Mouse (Mus musculus) CH12.LX (cell line): ENCODE results near the gene Plekha6. TPM values are rescaled to one million over a fixed set of nuclear protein-coding genes. Genes with fewer than 3 reads are reported as not detected.

Experiments used
- DNase-seq: peaks from one replicate; pipeline ENCODE4 v3.0.0-alpha.2; 2013; ENCODE audit errors: extremely low read depth
- H3K27ac ChIP-seq: 2 replicates; pipeline ENCODE4 v1.5.1; 2012; ENCODE audit warnings: low read depth, mild to moderate bottlenecking, control low read depth, moderate library complexity; ENCODE audit not compliant: insufficient read depth
- H3K27me3 ChIP-seq: replicated peaks from 2 replicates; pipeline ENCODE3; 2012; ENCODE audit warnings: inconsistent platforms
- H3K36me3 ChIP-seq, 2 experiments: replicated peaks in 1 of 2; 2 replicates each; pipeline versions ENCODE3 to v1.6.1; 2012; ENCODE audit warnings: inconsistent platforms in 1 of 2, low read length in 1 of 2, mild to moderate bottlenecking in 1 of 2, mixed read lengths in 1 of 2, moderate library complexity in 1 of 2; ENCODE audit not compliant: control insufficient read depth in 1 of 2, insufficient read depth in 1 of 2
- H3K4me1 ChIP-seq, 2 experiments: 2 replicates each; pipeline ENCODE4 v1.6.1; 2012; ENCODE audit warnings: inconsistent platforms in 1 of 2, moderate library complexity in 1 of 2; ENCODE audit not compliant: insufficient read depth in 2 of 2, control insufficient read depth in 1 of 2
- H3K4me2 ChIP-seq: 2 replicates; pipeline ENCODE4 v1.6.1; 2012; ENCODE audit warnings: low read depth, mild to moderate bottlenecking, control low read depth; ENCODE audit not compliant: poor library complexity, insufficient read depth, severe bottlenecking
- H3K4me3 ChIP-seq, 3 experiments: fragments of 150-350 bp in 1 of 3; sonication (generic) in 1 of 3; replicated peaks in 1 of 3; 2 replicates each; pipeline versions ENCODE3 to v1.5.1; 2011 to 2012; ENCODE audit warnings: low read depth in 2 of 3, low read length in 2 of 3, mild to moderate bottlenecking in 2 of 3, moderate library complexity in 2 of 3, control low read depth in 1 of 3, improper control_type of control experiment in 1 of 3, inconsistent platforms in 1 of 3, mixed read lengths in 1 of 3; ENCODE audit not compliant: poor library complexity in 1 of 3
- H3K79me2 ChIP-seq: replicated peaks from 2 replicates; pipeline ENCODE4 v1.6.1; 2012; ENCODE audit warnings: mild to moderate bottlenecking, moderate library complexity; ENCODE audit not compliant: control insufficient read depth, poor library complexity, insufficient read depth, severe bottlenecking; ENCODE audit errors: extremely low read depth
- H3K9ac ChIP-seq: 2 replicates; pipeline ENCODE4 v1.6.1; 2012; ENCODE audit warnings: low read depth, mild to moderate bottlenecking, control low read depth, moderate library complexity; ENCODE audit not compliant: insufficient read depth
- H3K9me3 ChIP-seq: replicated peaks from 2 replicates; pipeline ENCODE3; 2012; ENCODE audit warnings: low read length, inconsistent platforms, mixed read lengths
- BHLHE40 ChIP-seq: IDR thresholded peaks from 2 replicates; pipeline ENCODE4 v1.6.1; 2011; ENCODE audit warnings: mild to moderate bottlenecking, low read depth, low read length, improper control_type of control experiment
- CHD1 ChIP-seq: IDR thresholded peaks from 2 replicates; pipeline ENCODE4 v1.6.1; 2012; ENCODE audit warnings: low read depth, low read length, improper control_type of control experiment, inconsistent platforms
- CHD2 ChIP-seq: IDR thresholded peaks from 2 replicates; pipeline ENCODE4 v1.6.1; 2011; ENCODE audit warnings: low read length, improper control_type of control experiment
- CTCF ChIP-seq, 2 experiments: IDR thresholded peaks in 1 of 2; conservative IDR thresholded peaks in 1 of 2; 2 replicates each; pipeline ENCODE4 v1.5.1; 2011 to 2012; ENCODE audit warnings: low read depth in 2 of 2, low read length in 2 of 2, improper control_type of control experiment in 1 of 2, inconsistent platforms in 1 of 2, mild to moderate bottlenecking in 1 of 2, moderate library complexity in 1 of 2
- ELF1 ChIP-seq: IDR thresholded peaks from 2 replicates; pipeline ENCODE4 v1.6.1; 2014; ENCODE audit warnings: low read depth, mild to moderate bottlenecking, inconsistent platforms, low read length, improper control_type of control experiment
- EP300 ChIP-seq: IDR thresholded peaks from 2 replicates; pipeline ENCODE4 v1.6.1; 2011; ENCODE audit warnings: low read length, improper control_type of control experiment
- GABPA ChIP-seq: IDR thresholded peaks from 2 replicates; pipeline ENCODE4 v1.6.1; 2012; ENCODE audit warnings: low read depth, low read length, improper control_type of control experiment, inconsistent platforms; ENCODE audit not compliant: insufficient replicate concordance
- HCFC1 ChIP-seq: IDR thresholded peaks from 2 replicates; pipeline ENCODE4 v1.6.1; 2012; ENCODE audit warnings: low read depth, mild to moderate bottlenecking, inconsistent platforms, low read length, improper control_type of control experiment
- IRF4 ChIP-seq: IDR thresholded peaks from 2 replicates; pipeline ENCODE4 v1.6.1; 2014; ENCODE audit warnings: low read depth, mild to moderate bottlenecking, inconsistent platforms, low read length, improper control_type of control experiment
- JUN ChIP-seq: IDR thresholded peaks from 2 replicates; pipeline ENCODE4 v1.6.1; 2011; ENCODE audit warnings: low read depth, mild to moderate bottlenecking, low read length, improper control_type of control experiment, moderate library complexity; ENCODE audit not compliant: insufficient read depth
- KAT2A ChIP-seq: IDR thresholded peaks from 2 replicates; pipeline ENCODE4 v1.6.1; 2012; ENCODE audit warnings: low read length, improper control_type of control experiment, inconsistent platforms; ENCODE audit not compliant: insufficient replicate concordance
- MAX ChIP-seq: IDR thresholded peaks from 2 replicates; pipeline ENCODE4 v1.6.1; 2011; ENCODE audit warnings: low read length, improper control_type of control experiment
- MEF2A ChIP-seq: IDR thresholded peaks from 2 replicates; pipeline ENCODE4 v1.6.1; 2014; ENCODE audit warnings: low read depth, mild to moderate bottlenecking, inconsistent platforms, low read length, improper control_type of control experiment, borderline replicate concordance
- MXI1 ChIP-seq: IDR thresholded peaks from 2 replicates; pipeline ENCODE4 v1.6.1; 2011; ENCODE audit warnings: mild to moderate bottlenecking, low read depth, low read length, improper control_type of control experiment
- MYC ChIP-seq: IDR thresholded peaks from 2 replicates; pipeline ENCODE4 v1.6.1; 2011; ENCODE audit warnings: low read depth, mild to moderate bottlenecking, improper control_type of control experiment, low read length
- NRF1 ChIP-seq: IDR thresholded peaks from 2 replicates; pipeline ENCODE4 v1.6.1; 2014; ENCODE audit warnings: low read depth, mild to moderate bottlenecking, inconsistent platforms, low read length, improper control_type of control experiment, moderate library complexity
- PAX5 ChIP-seq: IDR thresholded peaks from 2 replicates; pipeline ENCODE4 v1.6.1; 2012; ENCODE audit warnings: low read length, inconsistent platforms, mixed read lengths
- POLR2A ChIP-seq: IDR thresholded peaks from 2 replicates; pipeline ENCODE4 v1.6.1; 2011; ENCODE audit warnings: low read depth, mild to moderate bottlenecking, improper control_type of control experiment, low read length
- POLR2AphosphoS2 ChIP-seq: IDR thresholded peaks from 2 replicates; pipeline ENCODE4 v1.6.1; 2011; ENCODE audit warnings: low read depth, low read length, improper control_type of control experiment
- RAD21 ChIP-seq: IDR thresholded peaks from 2 replicates; pipeline ENCODE4 v1.6.1; 2011; ENCODE audit warnings: low read depth, mild to moderate bottlenecking, low read length, improper control_type of control experiment, moderate library complexity
- RCOR1 ChIP-seq: conservative IDR thresholded peaks from 2 replicates; pipeline ENCODE4 v1.6.1; 2012; ENCODE audit warnings: low read depth, mild to moderate bottlenecking, inconsistent platforms, low read length, improper control_type of control experiment
- SIN3A ChIP-seq: IDR thresholded peaks from 2 replicates; pipeline ENCODE4 v1.6.1; 2012; ENCODE audit warnings: low read length, improper control_type of control experiment, inconsistent platforms
- ZKSCAN1 ChIP-seq: IDR thresholded peaks from 2 replicates; pipeline ENCODE4 v1.6.1; 2012; ENCODE audit warnings: low read depth, inconsistent platforms, low read length, improper control_type of control experiment, borderline replicate concordance
- ZMIZ1 ChIP-seq: IDR thresholded peaks from 2 replicates; pipeline ENCODE4 v1.6.1; 2012; ENCODE audit warnings: low read depth, mild to moderate bottlenecking, inconsistent platforms, low read length, improper control_type of control experiment
- dilution Hi-C: fragments of 300-500 bp; cut with MboI; formaldehyde crosslinking; loops from 2 replicates; pipeline ENCODE4 v1.14.3; 2020; ENCODE audit warnings: low sequenced_read_pairs; ENCODE audit not compliant: extremely low pct_unique_long_range_greater_than_20kb, extremely low pct_ligation_motif_present
- in situ Hi-C: fragments of 300-500 bp; cut with MboI; formaldehyde crosslinking; loops from 3 replicates; pipeline ENCODE4 v1.14.3; 2019; ENCODE audit warnings: low sequenced_read_pairs, low pct_ligation_motif_present, low pct_unique_long_range_greater_than_20kb, mixed read lengths
- polyA plus RNA-seq: library from polyadenylated mRNA; unstranded; fragments of >175 nt; gene quantifications from 2 replicates; pipeline ENCODE4 v1.2.1, GENCODE M21; 2012; ENCODE audit warnings: low read depth; ENCODE audit not compliant: insufficient read length
- total RNA-seq, 2 experiments: library from RNA; depleted of rRNA; stranded (reverse); fragments of 300-350 nt in 1 of 2; fragments of >200 nt in 1 of 2; gene quantifications; 2 replicates each; pipeline ENCODE4 v1.2.3; 2012 to 2014

Plekha6 gene
- total and polyA plus RNA-seq, 3 experiments, result 0.07 TPM; not detected in 2

GRCm38 (mm10) chr1:133255776-133256175 lies 91.8 kb downstream of the Plekha6 start:
- DNase-seq, result no peak
- Histone ChIP-seq H3K4me1 (no peaks in the 10 kb centered on the region), H3K27ac (no peak overlapping the region), H3K4me2 (no peak overlapping the region), H3K9ac (no peak overlapping the region), H3K79me2 (no peaks in the 10 kb centered on the region), H3K9me3 (no peaks in the 10 kb centered on the region), H3K4me3 (no peak overlapping the region), H3K27me3 (peaks cover 100% of the 10 kb centered on the region), H3K36me3 (no peaks in the 10 kb centered on the region)
- TF ChIP-seq PAX5, result no peak
- TF ChIP-seq NRF1, result no peak
- no peak for TF ChIP-seq SIN3A
- no peak for TF ChIP-seq KAT2A
- TF ChIP-seq MXI1, result no peak
- TF ChIP-seq MYC, result no peak
- TF ChIP-seq IRF4, result no peak
- no peak for TF ChIP-seq BHLHE40
- no peak for TF ChIP-seq RAD21
- no peak for TF ChIP-seq JUN
- TF ChIP-seq ZMIZ1, result no peak
- no peak for TF ChIP-seq ELF1
- no peak for TF ChIP-seq EP300
- TF ChIP-seq ZKSCAN1, result no peak
- TF ChIP-seq CTCF (conservative IDR thresholded peaks at IDR 0.05 in 1 of 2, IDR thresholded peaks at IDR 0.05 in 1 of 2; ENCODE audit: low read depth in 2 of 2, low read length in 2 of 2), result no peak
- TF ChIP-seq CHD1, result no peak
- no peak for TF ChIP-seq RCOR1
- no peak for TF ChIP-seq POLR2A
- no peak for TF ChIP-seq GABPA
- dilution Hi-C loops, result no loop called here
- in situ Hi-C loops, result no loop called here

GRCm38 (mm10) chr1:133256347-133256746 lies 92.3 kb downstream of the Plekha6 start:
- Histone ChIP-seq H3K4me2 (no peak overlapping the region), H3K36me3 (no peaks in the 10 kb centered on the region), H3K4me3 (no peak overlapping the region), H3K27me3 (peaks cover 98% of the 10 kb centered on the region), H3K4me1 (no peaks in the 10 kb centered on the region), H3K79me2 (no peaks in the 10 kb centered on the region), H3K9me3 (no peaks in the 10 kb centered on the region), H3K9ac (no peak overlapping the region), H3K27ac (no peak overlapping the region)
- in situ Hi-C loops (no loop called here), dilution Hi-C loops (no loop called here)
- TF ChIP-seq HCFC1 (no peak), RAD21 (no peak), MEF2A (no peak), CHD2 (no peak), MAX (no peak), POLR2AphosphoS2 (no peak), PAX5 (no peak)
- no peak for DNase-seq
